26 mouse cellular contexts compared by ENCODE assay signal in the genomic region with DNA sequence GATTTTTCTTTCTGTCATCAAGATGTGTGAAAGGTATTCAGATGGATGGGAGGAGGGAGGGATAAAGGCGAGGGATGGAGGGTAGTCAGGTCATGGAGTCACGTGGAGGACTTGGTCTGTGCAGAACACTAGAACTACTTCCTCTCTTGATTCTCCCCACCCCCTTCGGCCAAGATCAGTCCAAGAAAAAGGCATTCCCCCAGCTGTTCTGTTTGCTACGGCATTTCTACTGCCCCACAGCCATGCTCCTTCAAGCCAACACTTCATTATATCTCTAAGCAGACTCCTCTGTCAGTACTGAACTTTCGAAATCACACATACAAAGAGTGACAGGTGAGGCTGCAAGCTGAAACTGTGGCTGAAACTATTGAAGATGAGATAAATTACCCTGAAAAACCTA. TPM values are rescaled to one million over a fixed set of nuclear protein-coding genes. Genes with fewer than 3 reads are reported as not detected.
A peak's percentile ranks its signal among the peaks of the same experiment; 100 is the strongest.
DNase-seq lines count a peak whose midpoint lies in the region; ATAC-seq lines count a peak whose summit lies in the region.
"Had no signal": no experiment of that assay in that cellular context is flagged by ENCODE, and none has a peak within 500 bp of the region (broad histone marks: within the 10 kb centered on the region; RNA-seq: fewer than 3 reads in every experiment).

No protein-coding gene starts in this region.

- no peaks in the 10 kb centered on the region for H3K4me1 ChIP-seq in midbrain, embryonic 11.5 days (ENCODE audit: control insufficient read depth, insufficient read depth, low read length)
- no peaks in the 10 kb centered on the region for H3K4me1 ChIP-seq in midbrain, embryonic 15.5 days
- H3K4me1 ChIP-seq in lung, embryonic 16.5 days (replicated peaks; ENCODE audit: control insufficient read depth, insufficient read depth, low read length), result peaks cover 10% of the 10 kb centered on the region; the same call in 1 of the 2 replicates
- no peaks in the 10 kb centered on the region for H3K4me1 ChIP-seq in hindbrain, embryonic 11.5 days (replicated peaks; ENCODE audit: control insufficient read depth, insufficient read depth, low read length)
- H3K4me1 ChIP-seq: embryonic facial prominence, embryonic 10.5 days; embryonic facial prominence, embryonic 13.5 days; forebrain, embryonic 12.5 days; forebrain, embryonic 15.5 days; hindbrain, embryonic 12.5 days; hindbrain, embryonic 15.5 days had no signal

- DNase-seq in midbrain, embryonic 11.5 days (ENCODE audit: low spot score, missing footprints), result peak; percentile 45
- peak; percentile 31 for DNase-seq in lung, postnatal 14 days
- DNase-seq in hindbrain, embryonic 11.5 days (ENCODE audit: low spot score), result no peak
- DNase-seq in heart, postnatal 36 days, result no peak
- DNase-seq: adrenal gland, adult 8-10 months; adrenal gland, postnatal 25 days; cerebellum, adult 11-12 months; cerebellum, adult 8-10 months; cerebellum, postnatal 10 days; cerebellum, postnatal 36 days; embryo, embryonic 11 days; gastrocnemius, postnatal 25 days; heart, adult 2 months; heart, postnatal 4 days had no signal

- ATAC-seq in midbrain, embryonic 11.5 days (ENCODE audit: low FRiP score), result no peak
- ATAC-seq in midbrain, embryonic 15.5 days (replicated peaks), result no peak
- peak; percentile 89 for ATAC-seq in lung, embryonic 16.5 days (ENCODE audit: low read depth)
- ATAC-seq in hindbrain, embryonic 11.5 days (ENCODE audit: low FRiP score), result no peak
- no peak for ATAC-seq in megakaryocyte progenitor cell, adult 5-6 weeks (replicated peaks; ENCODE audit: poor library complexity)
- ATAC-seq: activated CD4-positive, CD25-positive, alpha-beta regulatory T cell, adult 4 months; forebrain, embryonic 15.5 days had no signal

- no peak overlapping the region for H3K4me2 ChIP-seq in midbrain, embryonic 11.5 days
- H3K4me2 ChIP-seq in midbrain, embryonic 15.5 days, result no peak overlapping the region
- H3K4me2 ChIP-seq in lung, embryonic 16.5 days (ENCODE audit: low read depth, low read length), result no peak overlapping the region
- H3K4me2 ChIP-seq in hindbrain, embryonic 11.5 days (replicated peaks; ENCODE audit: low read depth, low read length), result no peak overlapping the region
- H3K4me2 ChIP-seq: embryonic facial prominence, embryonic 13.5 days; forebrain, embryonic 12.5 days; forebrain, embryonic 15.5 days; heart, embryonic 11.5 days; hindbrain, embryonic 12.5 days; hindbrain, embryonic 15.5 days had no signal

- no peak overlapping the region for H3K9ac ChIP-seq in midbrain, embryonic 11.5 days (ENCODE audit: low read length)
- no peak overlapping the region for H3K9ac ChIP-seq in midbrain, embryonic 15.5 days
- no peak overlapping the region for H3K9ac ChIP-seq in lung, embryonic 16.5 days (ENCODE audit: low read length)
- no peak overlapping the region for H3K9ac ChIP-seq in hindbrain, embryonic 11.5 days (ENCODE audit: low read depth, low read length)
- H3K9ac ChIP-seq: embryonic facial prominence, embryonic 13.5 days; forebrain, embryonic 12.5 days; forebrain, embryonic 15.5 days; hindbrain, embryonic 12.5 days; hindbrain, embryonic 15.5 days had no signal

- intact Hi-C loops in heart, postnatal 36 days (cut with DNase I), result no loop called here

- H3K36me3 ChIP-seq in midbrain, embryonic 11.5 days (ENCODE audit: control insufficient read depth, insufficient read depth, low read length), result no peaks in the 10 kb centered on the region
- H3K36me3 ChIP-seq in midbrain, embryonic 15.5 days (replicated peaks), result 0 out of 2 replicates have a peak, but pooled peaks cover 3% of the 10 kb centered on the region
- no peaks in the 10 kb centered on the region for H3K36me3 ChIP-seq in lung, embryonic 16.5 days (ENCODE audit: control insufficient read depth, insufficient read depth, low read length)
- H3K36me3 ChIP-seq in hindbrain, embryonic 11.5 days (ENCODE audit: control insufficient read depth, insufficient read depth, low read length), result no peaks in the 10 kb centered on the region
- H3K36me3 ChIP-seq: embryonic facial prominence, embryonic 10.5 days; embryonic facial prominence, embryonic 13.5 days; forebrain, embryonic 12.5 days; forebrain, embryonic 15.5 days; hindbrain, embryonic 12.5 days had no signal

- 82% methylated on average over 5 of the region's 5 CpGs for WGBS in midbrain, embryonic 11.5 days
- 82% methylated on average over 5 of the region's 5 CpGs for WGBS in midbrain, embryonic 15.5 days
- WGBS in lung, embryonic 16.5 days, result 32% methylated on average over 5 of the region's 5 CpGs
- 79% methylated on average over 5 of the region's 5 CpGs for WGBS in hindbrain, embryonic 11.5 days

- H3K27me3 ChIP-seq in midbrain, embryonic 11.5 days (ENCODE audit: control insufficient read depth, insufficient read depth, low read length), result no peaks in the 10 kb centered on the region
- no peaks in the 10 kb centered on the region for H3K27me3 ChIP-seq in midbrain, embryonic 15.5 days (replicated peaks)
- H3K27me3 ChIP-seq in lung, embryonic 16.5 days (ENCODE audit: control insufficient read depth, insufficient read depth, low read depth, low read length), result no peaks in the 10 kb centered on the region
- H3K27me3 ChIP-seq in hindbrain, embryonic 11.5 days (ENCODE audit: control insufficient read depth, insufficient read depth, low read length), result no peaks in the 10 kb centered on the region
- H3K27me3 ChIP-seq: embryonic facial prominence, embryonic 13.5 days; forebrain, embryonic 12.5 days; forebrain, embryonic 15.5 days; hindbrain, embryonic 12.5 days; hindbrain, embryonic 15.5 days had no signal

- H3K9me3 ChIP-seq in midbrain, embryonic 11.5 days (ENCODE audit: control insufficient read depth, low read length), result no peaks in the 10 kb centered on the region
- H3K9me3 ChIP-seq in midbrain, embryonic 15.5 days, result no peaks in the 10 kb centered on the region
- H3K9me3 ChIP-seq in lung, embryonic 16.5 days (ENCODE audit: control insufficient read depth, low read length), result no peaks in the 10 kb centered on the region
- no peaks in the 10 kb centered on the region for H3K9me3 ChIP-seq in hindbrain, embryonic 11.5 days (ENCODE audit: control insufficient read depth, low read length)
- H3K9me3 ChIP-seq: embryonic facial prominence, embryonic 10.5 days; embryonic facial prominence, embryonic 13.5 days; forebrain, embryonic 12.5 days; forebrain, embryonic 15.5 days; hindbrain, embryonic 12.5 days; hindbrain, embryonic 15.5 days had no signal

- no peak overlapping the region for H3K4me3 ChIP-seq in midbrain, embryonic 11.5 days (ENCODE audit: low read depth, low read length)
- no peak overlapping the region for H3K4me3 ChIP-seq in midbrain, embryonic 15.5 days
- H3K4me3 ChIP-seq in lung, embryonic 16.5 days (ENCODE audit: low read length), result no peak overlapping the region
- H3K4me3 ChIP-seq in hindbrain, embryonic 11.5 days (ENCODE audit: low read depth, low read length), result no peak overlapping the region
- H3K4me3 ChIP-seq: embryonic facial prominence, embryonic 10.5 days; embryonic facial prominence, embryonic 13.5 days; erythroblast, embryonic 14.5 days; forebrain, embryonic 12.5 days; forebrain, embryonic 15.5 days; heart, adult 2 months; hindbrain, embryonic 12.5 days; hindbrain, embryonic 15.5 days had no signal

- H3K27ac ChIP-seq in midbrain, embryonic 11.5 days (ENCODE audit: low read depth, low read length), result no peak overlapping the region
- no peak overlapping the region for H3K27ac ChIP-seq in midbrain, embryonic 15.5 days
- H3K27ac ChIP-seq in lung, embryonic 16.5 days (ENCODE audit: low read length), result no peak overlapping the region
- H3K27ac ChIP-seq in hindbrain, embryonic 11.5 days (ENCODE audit: low read depth, low read length), result no peak overlapping the region
- H3K27ac ChIP-seq: embryonic facial prominence, embryonic 10.5 days; embryonic facial prominence, embryonic 13.5 days; forebrain, embryonic 12.5 days; forebrain, embryonic 15.5 days; heart, adult 2 months; hindbrain, embryonic 12.5 days; hindbrain, embryonic 15.5 days had no signal

RNA-seq across cellular contexts. Expression of gene Klhl3, which starts 30.3 kb away (rescaled TPM):
- 2.6 and 3.2 TPM in 2 replicates for polyA plus RNA-seq in midbrain, embryonic 11.5 days (2014; fragmentation: Nextera tagmentation; extraction: Ambion mirVana)
- polyA plus RNA-seq in midbrain, embryonic 15.5 days (2015; fragmentation: Nextera tagmentation; extraction: Ambion mirVana), result 12.7 and 14.2 TPM in 2 replicates
- polyA plus RNA-seq in lung, embryonic 16.5 days (2015; fragmentation: Nextera tagmentation; extraction: Ambion mirVana), result 4.4 and 4.6 TPM in 2 replicates
- 3.8 and 3.9 TPM in 2 replicates for polyA plus RNA-seq in hindbrain, embryonic 11.5 days (2014; fragmentation: Nextera tagmentation; extraction: Ambion mirVana)
- 1 to 10 TPM; 1.7 to 2.5 TPM for total RNA-seq in heart, postnatal 36 days (2021)
- 3.4 and 5.1 TPM in 2 replicates for total RNA-seq in megakaryocyte progenitor cell, adult 5-6 weeks (2015)
- total RNA-seq in megakaryocyte progenitor cell, adult 5-6 weeks (2017), result 4.0 and 4.6 TPM in 2 replicates
- polyA plus RNA-seq: erythroblast, embryonic 14.5 days had no signal

RNA-seq across cellular contexts. Expression of gene Hnrnpa0, which starts 45.3 kb away (rescaled TPM):
- polyA plus RNA-seq in midbrain, embryonic 11.5 days (2014; fragmentation: Nextera tagmentation; extraction: Ambion mirVana), result 60.0 and 63.3 TPM in 2 replicates
- 40.5 and 48.7 TPM in 2 replicates for polyA plus RNA-seq in midbrain, embryonic 15.5 days (2015; fragmentation: Nextera tagmentation; extraction: Ambion mirVana)
- polyA plus RNA-seq in lung, embryonic 16.5 days (2015; fragmentation: Nextera tagmentation; extraction: Ambion mirVana), result 28.8 and 32.9 TPM in 2 replicates
- polyA plus RNA-seq in hindbrain, embryonic 11.5 days (2014; fragmentation: Nextera tagmentation; extraction: Ambion mirVana), result 56.9 and 61.9 TPM in 2 replicates
- 10 to 100 TPM; 62.0 to 76.3 TPM for total RNA-seq in heart, postnatal 36 days (2021)
- 151 and 162 TPM in 2 replicates for total RNA-seq in megakaryocyte progenitor cell, adult 5-6 weeks (2015)
- 82.5 and 95.8 TPM in 2 replicates for total RNA-seq in megakaryocyte progenitor cell, adult 5-6 weeks (2017)

Comparison
In these comparisons a context has a peak if more than half of its experiments do, and no peak if none do; other contexts are left out.
1. DNase-seq: peak in midbrain, embryonic 11.5 days (single experiment) and lung, postnatal 14 days (single experiment); none in hindbrain, embryonic 11.5 days (single experiment) and heart, postnatal 36 days (0 of 2).